Mouse (Mus musculus): ENCODE results near the gene Vasp.

The Vasp gene

DNA sequence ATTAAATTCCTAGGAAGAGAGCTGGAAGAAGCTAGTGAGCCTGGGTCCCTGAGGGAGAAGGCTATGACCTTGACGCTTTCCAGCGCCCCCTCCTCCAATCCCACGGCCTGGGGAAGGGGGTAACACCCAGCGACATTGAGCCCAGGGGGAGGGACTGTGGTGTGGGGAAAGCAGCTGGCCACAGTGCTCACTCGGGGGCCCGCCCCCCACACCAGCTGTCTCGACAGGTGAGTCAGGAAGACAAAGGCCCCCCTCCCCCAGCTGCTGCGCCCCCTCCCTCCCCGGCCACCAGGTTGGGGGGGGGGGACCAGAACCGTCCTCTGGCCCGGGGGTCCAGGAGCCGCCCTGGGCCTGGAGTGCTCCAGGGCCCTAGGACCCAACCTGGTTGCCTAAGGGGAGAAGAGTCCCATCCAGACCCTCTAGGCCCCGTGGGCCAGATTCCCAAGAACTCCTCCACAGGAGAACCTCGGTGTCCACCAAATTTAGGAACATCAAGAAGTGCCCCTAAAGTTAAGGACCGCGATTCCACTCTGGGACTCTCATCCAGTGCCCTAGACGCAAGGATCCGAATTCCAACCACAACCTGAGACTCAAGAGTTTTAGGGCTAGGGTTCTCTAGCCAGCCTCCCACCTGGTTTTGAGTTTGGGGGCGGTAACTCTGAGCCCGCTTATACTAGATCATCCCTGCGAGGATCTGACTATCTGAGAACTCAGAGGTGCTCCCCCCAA lies 944 bp downstream of the Vasp start:
- no peak for DNase-seq (ENCODE audit: low spot score in 2 of 2)

DNA sequence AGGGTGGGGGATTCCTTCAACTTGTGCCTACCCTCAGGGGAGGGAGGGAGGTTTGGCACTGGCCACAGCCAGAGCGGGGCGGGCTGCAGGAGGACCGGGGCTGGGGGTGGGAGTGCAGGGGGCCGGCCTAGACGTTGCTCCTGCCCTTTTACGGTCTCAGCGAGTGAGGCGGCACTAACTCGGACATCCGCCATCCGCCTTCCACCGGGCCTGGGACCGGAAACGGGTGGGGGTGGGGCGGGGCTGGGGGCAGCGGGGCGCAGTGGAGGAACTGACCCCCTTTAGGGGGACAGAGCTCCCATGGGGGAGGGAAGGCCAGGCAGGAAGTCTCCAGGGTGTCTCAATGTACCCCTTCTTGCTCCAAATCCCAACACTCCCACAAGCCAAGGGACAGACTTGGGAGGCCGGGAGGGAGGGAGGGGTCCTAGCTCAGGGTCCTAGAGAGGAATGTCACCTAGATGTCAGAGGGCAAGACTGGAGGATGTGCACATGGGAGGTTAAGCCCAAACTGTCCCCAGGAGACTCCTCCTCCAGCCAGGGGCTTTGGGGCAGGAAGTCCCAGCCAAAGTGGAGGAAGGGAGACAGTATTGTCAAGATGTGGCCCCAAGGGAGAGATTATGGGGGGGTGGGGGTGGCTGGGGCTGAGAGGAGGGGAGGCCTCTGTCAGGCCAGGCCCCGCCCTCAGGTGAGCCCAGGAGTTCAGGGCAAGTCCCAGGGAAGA lies 1.7 kb downstream of the Vasp start:
- DNase-seq (ENCODE audit: low spot score in 2 of 2), result peak in 1 of 2 experiments; percentile 32

DNA sequence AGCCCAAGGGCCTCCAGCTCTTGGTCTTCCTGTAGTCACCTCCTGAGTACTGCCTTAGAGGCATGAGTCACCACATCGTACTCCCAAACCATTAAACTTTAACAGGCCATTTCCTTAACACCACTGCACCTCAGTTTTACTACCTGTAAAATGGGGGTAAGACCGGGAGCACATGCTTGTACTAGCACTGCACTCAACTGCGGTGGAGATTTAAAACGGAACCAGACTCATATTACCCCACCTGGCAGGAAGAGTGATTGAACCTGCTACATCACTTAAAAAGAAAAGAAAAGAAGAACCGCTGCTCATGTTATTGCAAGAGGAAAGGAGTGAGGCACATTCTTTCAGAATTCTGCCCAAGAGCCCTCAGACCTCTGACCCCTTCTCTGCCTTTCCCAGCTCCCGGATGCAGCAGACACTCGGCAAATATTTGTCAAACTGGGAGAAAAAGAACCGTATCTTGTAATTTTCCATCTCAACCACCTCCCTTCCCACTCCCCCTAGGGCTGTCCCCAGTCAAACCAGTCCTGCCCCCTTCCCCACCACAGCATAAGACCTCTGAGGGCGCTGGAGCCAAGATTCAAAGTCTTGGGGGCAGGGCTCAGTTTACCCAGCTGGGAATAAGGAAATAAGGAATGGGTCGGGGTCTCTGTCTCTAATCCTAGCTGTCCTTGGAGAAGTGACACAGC lies 2.5 kb downstream of the Vasp start:
- no peak for DNase-seq (ENCODE audit: low spot score in 2 of 2)

DNA sequence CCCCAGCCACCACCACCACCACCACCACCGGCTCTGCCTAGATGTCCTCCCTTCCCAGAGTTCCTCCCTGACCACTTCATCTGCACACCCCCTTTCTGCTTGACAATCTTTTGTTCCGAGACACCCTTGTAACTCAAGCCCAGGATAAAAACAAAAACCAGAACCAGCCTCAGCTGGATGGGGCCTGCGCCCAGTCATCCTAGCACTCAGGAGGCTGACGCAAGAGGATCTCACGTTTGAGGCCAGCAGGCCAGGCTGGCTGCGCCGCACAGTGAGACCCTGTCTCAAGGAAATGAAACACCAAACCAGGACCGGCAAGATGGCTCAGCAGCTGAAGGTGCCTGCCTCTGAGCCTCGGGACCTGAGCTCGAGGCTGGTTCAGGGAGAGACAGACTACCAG lies 4.6 kb downstream of the Vasp start:
- no peak for DNase-seq (ENCODE audit: low spot score in 2 of 2)

DNA sequence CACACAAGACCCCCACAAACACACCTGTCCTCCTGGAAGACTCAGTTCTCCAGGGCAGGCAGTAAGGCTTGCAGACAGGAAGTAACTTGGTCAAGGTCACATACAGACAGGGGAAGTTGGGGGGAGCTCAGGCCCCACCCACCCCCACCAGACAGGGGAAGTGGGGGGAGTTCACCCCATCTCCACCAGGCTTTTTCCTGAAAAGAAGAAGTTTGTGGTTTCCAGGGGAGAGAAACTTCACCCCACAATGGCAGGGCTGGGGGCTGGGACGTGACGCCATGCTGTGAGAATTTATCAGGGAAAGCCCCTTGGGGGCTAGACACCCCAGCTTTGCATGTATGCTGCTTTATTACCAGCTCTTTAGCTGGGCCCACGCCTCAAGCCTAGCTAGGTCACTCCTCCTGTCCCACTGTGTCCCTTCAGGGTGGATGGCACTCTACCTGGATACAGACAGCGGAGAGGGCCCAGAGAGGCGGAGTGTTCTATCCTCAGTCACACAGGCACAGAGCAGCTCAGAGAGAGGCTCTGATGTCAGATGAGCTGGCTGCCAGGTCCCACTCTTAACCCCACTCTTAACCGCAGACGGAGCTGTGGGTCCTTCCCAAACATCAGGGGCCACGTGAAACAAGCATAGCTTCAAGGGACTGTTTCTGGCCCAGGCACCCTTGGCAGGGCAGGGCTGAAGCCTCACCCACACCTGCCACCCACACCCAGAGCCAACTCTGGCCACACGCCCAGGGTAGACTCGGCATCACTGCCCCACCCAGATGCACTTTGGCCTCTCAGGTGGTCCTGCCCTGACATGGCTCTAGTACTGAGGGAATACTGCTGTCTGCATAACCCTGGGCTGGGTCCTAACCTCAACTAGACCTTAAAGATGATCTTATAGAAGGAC lies 5.4 kb downstream of the Vasp start:
- no peak for DNase-seq (ENCODE audit: low spot score in 2 of 2)

DNA sequence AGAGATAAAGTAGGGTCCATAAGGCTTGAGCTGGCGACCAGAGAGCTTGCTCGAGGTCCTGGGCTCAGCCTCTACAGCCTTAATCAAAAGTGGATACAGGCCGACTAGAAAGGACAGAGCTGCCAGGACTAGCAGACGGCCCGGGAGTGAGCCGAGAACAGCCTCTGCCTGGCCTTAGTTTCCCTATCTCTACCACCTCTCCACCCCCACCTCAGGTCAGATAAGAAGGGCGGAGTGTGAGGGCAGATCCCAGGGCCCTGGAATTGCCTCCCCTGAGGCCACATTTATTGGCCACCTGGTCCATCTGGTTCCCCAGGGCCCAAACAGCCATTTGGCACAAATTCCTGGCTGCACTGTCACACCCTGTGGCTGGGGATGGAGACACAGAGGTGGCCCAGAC lies 6.5 kb downstream of the Vasp start:
- no peak for DNase-seq (ENCODE audit: low spot score in 2 of 2)

DNA sequence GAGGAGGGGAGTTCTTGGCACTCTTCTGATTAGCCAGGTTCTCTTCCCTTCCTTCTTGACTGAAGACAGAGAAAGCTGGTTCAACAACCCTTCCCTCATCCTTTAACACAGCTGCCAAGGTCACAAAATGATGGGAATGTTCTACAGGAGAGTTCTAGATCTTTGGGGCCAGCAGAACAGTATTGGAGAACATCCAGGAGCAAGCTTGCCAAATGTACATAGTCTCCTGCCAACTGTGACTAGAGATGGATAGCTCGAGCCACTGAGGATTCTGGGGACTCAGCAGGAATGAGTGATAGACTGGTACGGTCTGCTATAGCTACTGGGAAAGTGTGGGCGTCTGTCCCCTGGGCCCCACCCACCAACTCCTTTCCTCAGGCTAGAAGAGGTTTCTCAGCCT lies 13.3 kb downstream of the Vasp start:
- DNase-seq (ENCODE audit: low spot score in 2 of 2), result no peak

DNA sequence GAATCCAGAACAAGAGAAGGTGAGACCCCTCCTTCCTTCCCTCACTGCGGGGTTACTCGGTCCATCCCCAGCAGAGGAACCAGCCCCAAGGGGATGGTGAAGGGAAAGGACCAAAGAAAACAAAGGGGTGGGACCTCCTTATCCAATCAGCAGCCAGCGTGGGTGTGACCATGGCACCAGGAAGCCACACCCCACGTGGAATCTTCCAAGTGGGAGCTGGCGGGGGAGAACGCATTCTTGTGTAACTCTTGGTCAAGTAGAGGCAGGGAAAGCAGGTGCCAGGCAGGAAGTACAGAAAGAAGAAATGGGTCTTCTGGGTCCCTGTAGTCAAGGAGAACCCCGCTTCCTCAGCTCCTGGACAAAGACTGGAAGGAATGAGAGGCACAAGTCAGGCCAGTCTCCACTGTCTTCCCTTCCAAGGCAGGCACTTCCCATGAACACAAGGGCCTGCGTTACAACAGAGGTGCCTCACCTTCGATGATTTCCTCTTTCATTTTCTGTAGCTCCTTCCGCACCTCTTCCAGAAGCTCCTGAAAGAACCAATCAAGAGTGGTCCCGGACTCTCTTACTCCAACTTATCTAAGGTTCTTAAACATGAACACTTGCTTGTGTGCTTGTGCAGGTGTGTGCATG lies 14.1 kb downstream of the Vasp start:
- peak; percentile 50 to 62 for DNase-seq (ENCODE audit: low spot score in 2 of 2)

DNA sequence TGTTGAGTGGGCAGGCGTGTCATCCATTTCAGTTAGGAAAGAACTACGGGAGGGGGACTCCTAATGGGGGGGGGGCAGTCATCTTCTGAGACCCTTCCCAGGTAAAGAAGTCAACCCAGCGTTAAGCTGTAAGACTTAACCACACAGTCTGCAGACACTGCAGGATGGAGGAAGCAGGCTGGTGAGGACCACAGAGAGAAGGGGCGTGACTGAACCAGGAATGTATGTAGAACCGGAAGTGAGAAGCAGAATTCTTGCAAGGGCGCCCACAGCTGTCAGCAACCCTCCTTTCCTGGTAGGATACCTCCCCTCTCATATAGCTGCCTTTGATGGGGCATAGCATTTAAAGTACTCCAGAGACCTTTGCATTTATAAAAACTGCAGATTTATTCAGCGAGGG lies 15.1 kb downstream of the Vasp start:
- no peak for DNase-seq (ENCODE audit: low spot score in 2 of 2)

DNA sequence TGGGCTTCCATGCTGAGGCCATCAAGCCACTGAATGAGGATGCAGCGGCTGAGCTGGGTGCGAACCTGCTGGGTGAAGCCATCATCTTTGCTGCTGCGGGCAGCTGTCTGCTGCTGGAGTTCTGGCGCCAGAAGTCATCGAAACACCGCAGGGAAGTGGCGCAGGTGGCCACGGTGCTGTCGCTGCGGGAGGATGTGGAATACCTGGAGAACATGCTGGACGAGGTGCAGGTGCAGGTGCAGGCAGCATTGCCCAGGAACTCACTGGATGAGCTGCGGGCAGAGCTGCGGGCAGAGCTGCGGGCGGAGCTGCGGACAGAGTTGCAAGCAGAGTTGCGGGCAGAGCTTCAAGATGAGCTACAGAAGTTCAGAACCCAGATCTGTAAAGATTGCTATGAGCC lies 16.2 kb downstream of the Vasp start:
- DNase-seq (ENCODE audit: low spot score in 2 of 2), result no peak

DNA sequence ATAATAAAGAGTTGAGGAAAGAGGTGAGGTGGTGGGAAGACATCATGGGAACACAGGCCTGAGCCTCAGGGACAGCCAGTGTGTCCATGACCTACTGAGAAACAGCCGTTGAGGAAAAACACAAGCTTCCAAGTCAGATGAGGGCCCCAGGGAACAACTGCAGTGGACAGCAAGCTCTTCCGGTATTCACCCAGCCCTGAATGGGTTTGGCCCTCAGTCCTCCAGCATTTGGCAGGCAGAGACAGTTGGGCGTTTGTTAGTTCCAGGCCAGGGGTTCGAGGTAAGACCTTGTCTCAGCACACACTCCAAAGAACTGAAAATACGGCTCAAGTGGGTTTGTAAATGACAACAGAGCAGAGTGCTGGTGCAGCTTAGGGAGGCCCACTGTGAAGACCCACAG lies 18.2 kb downstream of the Vasp start:
- no peak for DNase-seq (ENCODE audit: low spot score in 2 of 2)

DNA sequence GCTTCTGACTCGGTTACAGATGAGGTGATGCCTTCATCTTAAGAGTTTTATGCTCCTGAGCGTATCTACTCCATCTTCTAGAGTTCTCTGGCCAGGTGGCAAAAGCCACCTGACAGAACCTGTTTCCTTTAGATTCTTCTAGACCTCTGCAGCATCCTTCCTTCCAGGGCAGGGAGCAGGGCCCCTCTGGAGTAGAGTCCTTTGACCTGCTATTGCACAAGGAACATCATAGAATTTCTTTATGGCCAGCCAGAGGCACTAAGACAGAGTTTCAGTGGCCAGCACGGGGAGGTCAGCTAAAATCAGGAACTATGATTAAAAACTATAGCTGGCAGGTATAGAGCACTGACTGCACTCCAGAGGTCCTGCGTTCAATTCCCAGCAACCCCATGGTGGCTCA lies 19.5 kb downstream of the Vasp start:
- no peak for DNase-seq (ENCODE audit: low spot score in 2 of 2)

DNA sequence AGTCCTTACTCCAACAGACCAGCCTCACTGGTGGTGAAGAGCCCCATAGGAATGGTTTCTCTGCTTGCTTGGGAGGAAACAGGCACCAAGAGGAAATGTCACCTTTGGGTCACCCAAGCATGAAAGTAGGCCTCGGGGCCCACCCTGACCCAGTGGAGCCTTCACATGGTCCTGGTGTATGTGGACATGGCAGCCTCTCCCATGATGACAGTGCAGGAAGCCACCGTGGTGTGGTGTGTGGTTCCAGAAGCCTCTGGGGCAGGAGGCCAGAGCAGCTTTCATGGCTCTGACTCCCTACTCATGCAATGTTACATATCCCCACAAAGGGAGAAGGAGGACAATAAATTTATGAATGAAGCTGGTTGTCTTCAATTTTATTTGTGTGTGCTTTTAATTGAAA lies 24.1 kb downstream of the Vasp start:
- no peak for DNase-seq (ENCODE audit: low spot score in 2 of 2)

DNA sequence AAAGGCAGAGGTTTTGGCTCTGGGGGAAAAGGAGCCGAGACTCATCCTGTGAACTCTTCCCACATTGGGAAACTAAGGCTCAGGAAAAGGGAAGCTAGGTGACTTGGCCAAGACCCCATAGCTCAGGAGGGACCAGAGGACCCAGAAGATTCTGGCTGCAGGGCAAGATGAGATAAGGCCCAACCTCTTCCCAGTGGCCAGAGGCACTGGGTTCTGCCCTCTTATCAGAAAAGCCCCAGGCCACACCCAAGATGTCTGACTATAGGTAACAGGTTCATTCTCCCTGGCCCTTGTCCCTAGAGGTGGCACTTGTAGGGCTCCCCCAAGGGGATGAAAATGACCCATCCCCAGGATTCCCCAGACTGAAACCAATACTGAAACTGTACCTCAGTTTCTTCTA lies 24.8 kb downstream of the Vasp start:
- no peak for DNase-seq (ENCODE audit: low spot score in 2 of 2)

DNA sequence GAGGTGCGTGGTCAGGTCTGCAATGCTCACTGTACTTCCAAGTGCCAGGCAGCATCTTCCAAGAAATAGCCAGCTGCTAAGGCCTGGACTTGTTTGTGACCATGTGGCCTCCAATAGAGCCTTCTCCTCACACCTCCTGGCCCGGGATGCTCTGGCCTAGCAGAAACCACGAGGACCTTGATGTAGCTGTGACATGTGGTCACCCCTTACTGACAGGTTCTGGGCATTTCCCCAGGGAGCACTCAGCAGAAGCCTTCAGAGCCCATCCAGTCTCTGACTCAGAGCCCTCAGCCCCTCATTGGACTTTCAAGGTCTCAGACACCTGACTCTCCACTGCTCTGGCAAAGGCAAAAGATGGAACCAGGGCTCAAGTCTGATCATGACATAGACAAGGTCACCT lies 26.5 kb downstream of the Vasp start:
- no peak for DNase-seq (ENCODE audit: low spot score in 2 of 2)

DNA sequence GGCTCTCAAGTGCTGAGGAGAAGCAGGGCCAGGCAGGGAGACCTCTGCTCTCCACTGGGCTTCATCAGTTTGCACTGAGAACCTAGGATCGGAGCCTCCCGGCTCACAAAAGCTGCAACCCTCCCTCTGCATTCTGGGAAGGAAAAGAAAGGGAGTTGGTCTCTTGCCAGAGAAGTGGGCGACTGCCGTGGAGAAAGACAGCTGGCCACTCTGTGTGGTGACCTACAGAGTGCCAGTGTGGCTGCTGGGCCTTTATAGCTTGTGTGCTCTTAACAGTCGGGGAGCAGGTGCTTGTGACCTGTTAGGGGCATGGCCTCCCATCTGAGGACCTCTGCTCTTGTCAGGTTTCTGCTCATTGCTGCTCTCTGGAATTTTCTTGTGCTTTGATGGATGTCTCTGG lies 27.8 kb downstream of the Vasp start:
- DNase-seq (ENCODE audit: low spot score in 2 of 2), result no peak

DNA sequence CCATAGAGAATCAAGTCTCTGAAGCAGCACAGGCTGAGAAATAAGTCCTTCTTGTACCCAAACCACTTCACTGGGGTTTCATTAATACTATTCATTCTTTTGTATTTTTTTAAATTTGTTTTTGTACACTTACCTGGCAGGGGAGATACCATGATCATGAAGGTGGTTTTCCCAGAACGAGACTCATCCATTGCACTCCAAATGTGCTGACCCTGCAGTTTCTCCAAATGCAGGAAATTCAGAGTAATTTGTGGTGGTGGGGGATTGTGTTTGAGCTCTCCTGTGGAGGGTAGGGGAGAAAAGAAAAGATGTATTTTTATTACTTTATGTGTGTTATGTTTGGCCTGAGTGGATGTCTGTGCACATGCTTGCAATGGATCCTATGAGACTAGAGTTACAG lies 29.6 kb downstream of the Vasp start:
- no peak for DNase-seq (ENCODE audit: low spot score in 2 of 2)

DNA sequence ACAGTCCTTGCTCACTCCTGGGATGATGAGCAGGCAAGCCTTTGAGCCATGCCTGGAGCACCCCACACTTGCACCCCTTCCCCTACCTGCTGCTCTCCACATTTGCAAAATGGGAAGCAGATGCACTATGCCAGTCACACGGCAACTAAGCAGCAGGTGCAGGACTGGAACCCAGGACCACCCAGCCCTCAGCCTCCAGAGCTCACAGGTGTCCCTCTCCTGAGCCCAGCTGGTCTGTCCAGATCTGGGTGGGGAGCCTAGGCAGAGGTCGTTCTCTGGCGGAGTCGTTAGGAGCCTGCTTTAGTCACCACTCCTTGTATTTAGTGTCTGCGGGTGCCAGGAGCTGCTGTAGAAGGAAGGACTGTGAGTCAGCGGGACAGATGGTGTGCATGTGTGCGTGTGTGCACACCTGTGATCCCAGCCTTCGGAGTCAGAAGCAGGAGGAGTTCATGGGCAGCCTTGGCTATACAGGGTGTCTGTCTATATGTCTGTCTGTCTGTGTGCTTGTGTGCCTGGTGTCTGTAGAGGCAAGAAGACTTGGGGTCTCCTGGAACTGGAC lies 30.6 kb downstream of the Vasp start:
- DNase-seq (ENCODE audit: low spot score in 2 of 2), result no peak

DNA sequence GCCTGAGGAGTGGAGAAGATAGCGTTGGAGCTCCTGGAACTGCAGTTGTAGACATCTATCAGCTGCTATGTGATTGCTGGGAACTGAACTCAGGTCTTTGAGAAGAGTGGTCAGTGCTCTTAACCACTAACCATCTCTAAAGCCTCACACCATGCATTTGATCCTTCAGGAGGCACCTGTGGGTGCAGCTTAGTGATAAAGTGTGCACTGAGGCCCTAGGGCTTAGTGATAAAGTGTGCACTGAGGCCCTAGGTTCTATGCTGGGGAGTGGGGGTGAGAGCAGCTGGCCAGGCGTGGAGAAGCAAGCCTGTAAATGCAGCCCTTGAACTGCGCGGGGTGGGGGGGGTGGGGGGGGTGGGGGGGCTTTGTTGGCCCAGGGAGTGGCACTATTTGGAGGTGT lies 31.6 kb downstream of the Vasp start:
- DNase-seq (ENCODE audit: low spot score in 2 of 2), result no peak

DNA sequence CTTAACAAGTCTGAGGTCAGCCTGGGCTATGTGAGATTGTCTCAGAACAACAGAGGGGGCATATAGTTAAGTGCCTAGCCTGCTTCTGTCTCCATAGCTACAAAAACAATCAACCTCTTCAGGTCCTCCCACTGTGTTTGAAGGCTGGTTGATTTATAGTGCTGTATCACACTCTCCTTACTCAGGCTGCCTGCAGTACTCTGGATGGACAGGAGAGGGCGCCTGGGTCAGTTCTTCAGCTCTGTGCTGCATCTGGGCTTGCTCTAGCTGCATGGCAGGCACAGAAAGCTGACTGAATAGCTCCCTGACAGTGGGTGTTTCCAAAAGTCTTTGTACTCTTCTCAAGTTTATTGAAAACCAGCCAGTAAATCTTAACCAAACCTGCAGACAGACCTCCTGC lies 32.2 kb downstream of the Vasp start:
- peak; percentile 76 to 85 for DNase-seq (ENCODE audit: low spot score in 2 of 2)

DNA sequence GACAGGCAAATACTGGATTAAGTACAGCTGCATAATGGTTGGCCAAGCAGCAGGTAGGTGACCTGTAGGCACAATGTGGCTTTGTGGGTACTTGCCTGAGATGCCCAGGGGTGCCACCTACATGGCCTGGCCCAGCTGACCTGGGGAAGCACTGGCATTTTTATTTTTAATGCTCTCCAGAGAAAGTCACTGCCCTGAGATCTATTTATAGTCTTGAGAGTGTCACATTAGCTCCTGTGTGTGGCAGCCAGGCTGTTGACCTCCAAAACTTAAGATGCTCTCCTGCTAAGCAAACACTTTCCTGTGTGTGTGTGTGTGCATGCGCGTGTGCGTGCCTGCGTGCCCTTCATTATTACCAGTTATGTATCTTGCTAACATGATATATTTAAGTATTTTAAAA lies 33.3 kb downstream of the Vasp start:
- DNase-seq (ENCODE audit: low spot score in 2 of 2), result no peak
